Mouse (Mus musculus) liver, embryonic 14.5 days (tissue): ENCODE measurements around the gene Ccdc177.

ENCODE experiments used
- CTCF ChIP-seq: IDR thresholded peaks from 2 replicates; pipeline ENCODE4 v1.5.1; 2016; ENCODE audit warnings: antibody characterized with exemption, low read depth, control low read depth
- EP300 ChIP-seq: IDR thresholded peaks from 2 replicates; pipeline ENCODE4 v1.6.1; 2016; ENCODE audit warnings: antibody characterized with exemption, low read depth

DNA sequence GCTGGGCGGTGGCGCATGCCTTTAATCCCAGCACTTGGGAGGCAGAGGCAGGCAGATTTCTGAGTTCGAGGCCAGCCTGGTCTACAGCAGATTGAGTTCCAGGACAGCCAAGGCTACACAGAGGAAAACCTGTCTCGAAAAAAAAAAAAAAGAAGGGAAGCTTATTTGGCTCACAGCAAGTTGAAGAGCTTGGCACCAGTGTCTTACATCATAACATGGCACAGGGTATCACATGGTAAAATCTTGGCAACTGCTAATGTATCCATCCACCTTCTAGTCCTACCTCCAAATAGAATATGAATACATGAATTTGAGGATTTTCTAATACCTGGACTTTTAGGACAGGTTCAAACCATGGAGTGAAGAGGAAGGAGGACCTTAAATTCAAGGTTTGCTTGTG is 34.0 kb upstream of the Ccdc177 start:
- TF ChIP-seq CTCF (no peak), EP300 (no peak)
